Mouse (Mus musculus) MEL (cell line): Measurements from ENCODE around the gene Arhgef2. TPM values are rescaled to one million over a fixed set of nuclear protein-coding genes. Genes with fewer than 3 reads are reported as not detected.

Experiments
- DNase-seq: peaks from one replicate; pipeline ENCODE4 v3.0.0; 2011; ENCODE audit warnings: low read depth, low spot score
- H3K27ac ChIP-seq: 2 replicates; pipeline ENCODE4 v1.5.1; 2012; ENCODE audit warnings: low read depth, mild to moderate bottlenecking, control low read depth, low read length, moderate library complexity; ENCODE audit not compliant: control insufficient read depth
- H3K27me3 ChIP-seq, 2 experiments: fragments of 150-350 bp in 1 of 2; sonication (generic) in 1 of 2; 2 replicates each; pipeline ENCODE4 v1.6.1; 2012; ENCODE audit warnings: low read length in 2 of 2, mild to moderate bottlenecking in 2 of 2, improper control_type of control experiment in 1 of 2, moderate library complexity in 1 of 2; ENCODE audit not compliant: insufficient read depth in 2 of 2, control insufficient read depth in 1 of 2
- H3K36me3 ChIP-seq, 2 experiments: 2 replicates each; pipeline ENCODE4 v1.6.1; 2012 to 2014; ENCODE audit warnings: low read length in 2 of 2, improper control_type of control experiment in 1 of 2, inconsistent platforms in 1 of 2, mild to moderate bottlenecking in 1 of 2; ENCODE audit not compliant: insufficient read depth in 2 of 2, control insufficient read depth in 1 of 2
- H3K4me1 ChIP-seq, 2 experiments: fragments of 150-350 bp in 1 of 2; sonication (generic) in 1 of 2; 2 replicates each; pipeline ENCODE4 v1.6.1; 2012; ENCODE audit warnings: low read length in 2 of 2, improper control_type of control experiment in 1 of 2, mild to moderate bottlenecking in 1 of 2; ENCODE audit not compliant: insufficient read depth in 2 of 2, control insufficient read depth in 1 of 2
- H3K4me3 ChIP-seq, 2 experiments: fragments of 150-350 bp in 1 of 2; sonication (generic) in 1 of 2; 2 replicates each; pipeline ENCODE4 v1.5.1; 2012; ENCODE audit warnings: low read depth in 2 of 2, low read length in 2 of 2, mild to moderate bottlenecking in 2 of 2, moderate library complexity in 2 of 2, control low read depth in 1 of 2, improper control_type of control experiment in 1 of 2; ENCODE audit not compliant: control insufficient read depth in 1 of 2, insufficient read depth in 1 of 2
- H3K79me2 ChIP-seq: 2 replicates; pipeline ENCODE4 v1.6.1; 2012; ENCODE audit warnings: mild to moderate bottlenecking, low read length, moderate library complexity; ENCODE audit not compliant: control insufficient read depth, poor library complexity, insufficient read depth
- H3K9ac ChIP-seq: 2 replicates; pipeline ENCODE4 v1.6.1; 2012; ENCODE audit warnings: low read depth, mild to moderate bottlenecking, control low read depth, low read length, moderate library complexity; ENCODE audit not compliant: control insufficient read depth, poor library complexity, severe bottlenecking
- H3K9me3 ChIP-seq: fragments of 150-350 bp; sonication (generic); replicated peaks from 2 replicates; pipeline ENCODE4 v1.6.1; 2012; ENCODE audit warnings: mild to moderate bottlenecking, low read length, improper control_type of control experiment, moderate library complexity; ENCODE audit not compliant: insufficient read depth
- CTCF ChIP-seq, 3 experiments: IDR thresholded peaks in 2 of 3; conservative IDR thresholded peaks in 1 of 3; 2 replicates each; pipeline ENCODE4 v1.5.1; 2011 to 2012; ENCODE audit warnings: low read length in 3 of 3, low read depth in 2 of 3, mild to moderate bottlenecking in 2 of 3, improper control_type of control experiment in 1 of 3, inconsistent platforms in 1 of 3, mixed read lengths in 1 of 3, moderate library complexity in 1 of 3; ENCODE audit not compliant: control insufficient read depth in 1 of 3, insufficient read depth in 1 of 3, poor library complexity in 1 of 3, severe bottlenecking in 1 of 3
- MEF2A ChIP-seq: IDR thresholded peaks from 2 replicates; pipeline ENCODE4 v1.6.1; 2014; ENCODE audit warnings: low read depth, mild to moderate bottlenecking, inconsistent platforms, low read length, improper control_type of control experiment; ENCODE audit not compliant: poor library complexity, insufficient replicate concordance, severe bottlenecking; ENCODE audit errors: extremely low read depth
- NRF1 ChIP-seq: IDR thresholded peaks from 2 replicates; pipeline ENCODE4 v1.6.1; 2014; ENCODE audit warnings: low read depth, mild to moderate bottlenecking, inconsistent platforms, low read length, improper control_type of control experiment, moderate library complexity; ENCODE audit not compliant: poor library complexity, insufficient read depth, severe bottlenecking
- POLR2AphosphoS2 ChIP-seq: IDR thresholded peaks from 2 replicates; pipeline ENCODE4 v1.6.1; 2011; ENCODE audit warnings: low read length, improper control_type of control experiment
- RAD21 ChIP-seq: IDR thresholded peaks from 2 replicates; pipeline ENCODE4 v1.6.1; 2011; ENCODE audit warnings: mild to moderate bottlenecking, low read depth, low read length, improper control_type of control experiment
- RCOR1 ChIP-seq: IDR thresholded peaks from 2 replicates; pipeline ENCODE4 v1.6.1; 2012; ENCODE audit warnings: low read depth, mild to moderate bottlenecking, inconsistent platforms, low read length, improper control_type of control experiment
- SIN3A ChIP-seq: IDR thresholded peaks from 2 replicates; pipeline ENCODE4 v1.6.1; 2012; ENCODE audit warnings: low read length, improper control_type of control experiment, inconsistent platforms
- SMC3 ChIP-seq: IDR thresholded peaks from 2 replicates; pipeline ENCODE4 v1.6.1; 2011; ENCODE audit warnings: low read depth, low read length, improper control_type of control experiment
- ZNF384 ChIP-seq: IDR thresholded peaks from 2 replicates; pipeline ENCODE4 v1.6.1; 2012; ENCODE audit warnings: low read depth, mild to moderate bottlenecking, inconsistent platforms, low read length, improper control_type of control experiment
- polyA plus RNA-seq, 2 experiments: library from polyadenylated mRNA; stranded (reverse) in 1 of 2; unstranded in 1 of 2; fragments of >175 nt in 1 of 2; fragments of >200 nt in 1 of 2; gene quantifications; 2 replicates each; pipeline versions ENCODE4 v1.2.1 to v1.2.4; 2012; ENCODE audit warnings: low replicate concordance in 2 of 2, low read depth in 1 of 2; ENCODE audit not compliant: insufficient read length in 2 of 2, insufficient read depth in 1 of 2, missing spikeins in 1 of 2
- total RNA-seq: library from RNA; depleted of rRNA; stranded (reverse); fragments of 300-350 nt; gene quantifications from 2 replicates; pipeline ENCODE4 v1.2.3, GENCODE M21; 2012; rRNA removed

Gene Arhgef2
- total and polyA plus RNA-seq, 3 experiments: 113 to 183 TPM; not detected in 1

GRCm38 (mm10) chr3:88689079-88689478 lies 83.3 kb downstream of the Arhgef2 start:
- no peak for TF ChIP-seq SIN3A
- DNase-seq: no peak
- H3K36me3 ChIP-seq: peaks cover 27 to 65% of the 10 kb centered on the region in 2 experiments

DNA sequence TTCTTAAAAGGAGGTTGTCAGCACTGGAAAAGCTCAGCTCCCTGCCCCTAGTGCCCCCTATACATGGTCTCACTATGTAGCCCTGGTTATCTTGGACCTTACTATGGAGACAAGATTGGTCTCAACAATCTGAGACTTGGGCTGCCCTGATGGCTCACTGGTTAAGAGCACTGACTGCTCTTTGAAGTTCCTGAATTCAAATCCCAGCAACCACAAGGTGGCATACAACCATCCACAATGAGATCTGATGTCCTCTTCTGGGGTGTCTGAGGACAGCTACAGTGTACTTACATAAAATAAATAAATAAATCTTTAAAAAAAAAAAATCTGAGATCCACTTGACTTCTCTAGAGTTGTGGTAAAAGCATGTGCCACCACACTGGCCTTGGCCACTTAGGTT lies 89.8 kb downstream of the Arhgef2 start:
- H3K4me1 ChIP-seq: no peaks in the 10 kb centered on the region
- H3K36me3 ChIP-seq: peaks cover 5 to 85% of the 10 kb centered on the region in 2 experiments
- no peak overlapping the region for H3K9ac ChIP-seq
- no peak for DNase-seq
- no peak overlapping the region for H3K27ac ChIP-seq
- H3K79me2 ChIP-seq: peaks cover 1% of the 10 kb centered on the region; the same call in 1 of the 2 replicates
- H3K27me3 ChIP-seq: no peaks in the 10 kb centered on the region
- H3K9me3 ChIP-seq: no peaks in the 10 kb centered on the region
- TF ChIP-seq SMC3 (peak; percentile 18; the same call in 1 of the 2 replicates), MEF2A (no peak), ZNF384 (no peak), CTCF (IDR thresholded peaks at IDR 0.05 in 2 of 3, conservative IDR thresholded peaks at IDR 0.05 in 1 of 3; ENCODE audit: control insufficient read depth in 1 of 3, insufficient read depth in 1 of 3, low read depth in 2 of 3, low read length in 3 of 3, poor library complexity in 1 of 3, severe bottlenecking in 1 of 3) (peak in 1 of 3 experiments; percentile 17; a peak in 1 of 6 replicates), RCOR1 (no peak), POLR2AphosphoS2 (no peak), NRF1 (no peak), RAD21 (no peak; the same call in none of the 2 replicates)
- TF ChIP-seq, all 39 proteins: peak for 2
- no peak overlapping the region for H3K4me3 ChIP-seq

More at GRCm38 (mm10) chr3:88689079-88689478, 83.3 kb downstream of the Arhgef2 start:
- Histone ChIP-seq H3K9me3 (no peaks in the 10 kb centered on the region), H3K79me2 (peaks cover 33% of the 10 kb centered on the region), H3K27ac (no peak overlapping the region), H3K4me1 (peaks cover 8 to 11% of the 10 kb centered on the region in 2 experiments), H3K4me3 (no peak overlapping the region), H3K27me3 (no peaks in the 10 kb centered on the region), H3K9ac (no peak overlapping the region)

Other genes with a start within 250 kb of the Arhgef2 start
- gene Paqr6, start 241.4 kb upstream of the Arhgef2 start, total RNA-seq: not detected in 2 replicates
- gene Paqr6, start 241.4 kb upstream of the Arhgef2 start, polyA plus RNA-seq: under 1 TPM in 1 of 2 experiments, not detected in 1; 0.11 TPM
- gene Bglap3, start 233.2 kb upstream of the Arhgef2 start, total RNA-seq: 0.16 TPM in 1 of 2 replicates, not detected in the other
- not detected for gene Bglap3, start 233.2 kb upstream of the Arhgef2 start, polyA plus RNA-seq
- gene Bglap2, start 227.3 kb upstream of the Arhgef2 start, total RNA-seq: not detected in 2 replicates
- not detected for gene Bglap2, start 227.3 kb upstream of the Arhgef2 start, polyA plus RNA-seq
- not detected in 2 replicates for gene Bglap, start 221.5 kb upstream of the Arhgef2 start, total RNA-seq
- gene Bglap, start 221.5 kb upstream of the Arhgef2 start, polyA plus RNA-seq: under 1 TPM in 1 of 2 experiments, not detected in 1; 0.17 TPM
- gene Pmf1, start 195.6 kb upstream of the Arhgef2 start, total RNA-seq: 139 and 144 TPM in 2 replicates
- 100 to 1,000 TPM in 1 of 2 experiments, not detected in 1; 357 TPM for gene Pmf1, start 195.6 kb upstream of the Arhgef2 start, polyA plus RNA-seq
- 26.2 and 30.5 TPM in 2 replicates for gene Slc25a44, start 180.8 kb upstream of the Arhgef2 start, total RNA-seq
- gene Slc25a44, start 180.8 kb upstream of the Arhgef2 start, polyA plus RNA-seq: 10 to 100 TPM in 1 of 2 experiments, not detected in 1; 34.6 TPM
- gene Sema4a, start 144.8 kb upstream of the Arhgef2 start, total RNA-seq: 31.4 and 45.3 TPM in 2 replicates
- gene Sema4a, start 144.8 kb upstream of the Arhgef2 start, polyA plus RNA-seq: 10 to 100 TPM in 1 of 2 experiments, not detected in 1; 33.5 TPM
- gene Lmna, start 96.0 kb upstream of the Arhgef2 start, total RNA-seq: 388 and 394 TPM in 2 replicates
- gene Lmna, start 96.0 kb upstream of the Arhgef2 start, polyA plus RNA-seq: 100 to 1,000 TPM; 128 to 302 TPM
- gene Mex3a, start 73.6 kb upstream of the Arhgef2 start, total RNA-seq: 4.3 and 5.5 TPM in 2 replicates
- gene Mex3a, start 73.6 kb upstream of the Arhgef2 start, polyA plus RNA-seq: 10 to 100 TPM in 1 of 2 experiments, not detected in 1; 10.1 TPM
- gene Rab25, start 57.7 kb upstream of the Arhgef2 start, total RNA-seq: 0.75 and 0.96 TPM in 2 replicates
- 1 to 10 TPM in 1 of 2 experiments, not detected in 1; 1.9 TPM for gene Rab25, start 57.7 kb upstream of the Arhgef2 start, polyA plus RNA-seq
- 125 and 127 TPM in 2 replicates for gene Lamtor2, start 52.9 kb upstream of the Arhgef2 start, total RNA-seq
- gene Lamtor2, start 52.9 kb upstream of the Arhgef2 start, polyA plus RNA-seq: 100 to 1,000 TPM in 1 of 2 experiments, not detected in 1; 188 TPM
- 73.0 and 83.0 TPM in 2 replicates for gene Ubqln4, start 52.2 kb upstream of the Arhgef2 start, total RNA-seq
- 100 to 1,000 TPM in 1 of 2 experiments, 10 to 100 TPM in 1; 43.6 to 171 TPM for gene Ubqln4, start 52.2 kb upstream of the Arhgef2 start, polyA plus RNA-seq
- 500 and 594 TPM in 2 replicates for gene Ssr2, start 30.1 kb upstream of the Arhgef2 start, total RNA-seq
- gene Ssr2, start 30.1 kb upstream of the Arhgef2 start, polyA plus RNA-seq: 100 to 1,000 TPM; 176 to 706 TPM
- gene Rxfp4, start 47.2 kb downstream of the Arhgef2 start, total RNA-seq: 0.08 TPM in 1 of 2 replicates, not detected in the other
- gene Rxfp4, start 47.2 kb downstream of the Arhgef2 start, polyA plus RNA-seq: under 1 TPM in 1 of 2 experiments, not detected in 1; 0.06 TPM
- 43.4 and 47.4 TPM in 2 replicates for gene Khdc4, start 79.8 kb downstream of the Arhgef2 start, total RNA-seq
- 10 to 100 TPM in 1 of 2 experiments, not detected in 1; 71.0 TPM for gene Khdc4, start 79.8 kb downstream of the Arhgef2 start, polyA plus RNA-seq
- gene Rit1, start 110.9 kb downstream of the Arhgef2 start, total RNA-seq: 28.7 and 38.6 TPM in 2 replicates
- 10 to 100 TPM in 1 of 2 experiments, not detected in 1; 34.1 TPM for gene Rit1, start 110.9 kb downstream of the Arhgef2 start, polyA plus RNA-seq
- 0.19 and 0.56 TPM in 2 replicates for gene Syt11, start 169.2 kb downstream of the Arhgef2 start, total RNA-seq
- 1 to 10 TPM in 1 of 2 experiments, not detected in 1; 1.4 TPM for gene Syt11, start 169.2 kb downstream of the Arhgef2 start, polyA plus RNA-seq
- gene Gon4l, start 229.3 kb downstream of the Arhgef2 start, total RNA-seq: 34.3 and 35.0 TPM in 2 replicates
- 10 to 100 TPM; 33.8 to 52.2 TPM for gene Gon4l, start 229.3 kb downstream of the Arhgef2 start, polyA plus RNA-seq